Mouse (Mus musculus) MEL (cell line): Measurements from ENCODE around the gene Rtf1.

Source experiments
- CTCF ChIP-seq, 3 experiments: IDR thresholded peaks in 2 of 3; conservative IDR thresholded peaks in 1 of 3; 2 replicates each; pipeline ENCODE4 v1.5.1; 2011 to 2012; ENCODE audit warnings: low read length in 3 of 3, low read depth in 2 of 3, mild to moderate bottlenecking in 2 of 3, improper control_type of control experiment in 1 of 3, inconsistent platforms in 1 of 3, mixed read lengths in 1 of 3, moderate library complexity in 1 of 3; ENCODE audit not compliant: control insufficient read depth in 1 of 3, insufficient read depth in 1 of 3, poor library complexity in 1 of 3, severe bottlenecking in 1 of 3
- E2F4 ChIP-seq: IDR thresholded peaks from 2 replicates; pipeline ENCODE4 v1.6.1; 2011; ENCODE audit warnings: low read depth, low read length, improper control_type of control experiment, borderline replicate concordance
- GATA1 ChIP-seq: IDR thresholded peaks from 2 replicates; pipeline ENCODE4 v1.6.1; 2011; ENCODE audit warnings: low read depth, low read length, improper control_type of control experiment
- JUND ChIP-seq: IDR thresholded peaks from 2 replicates; pipeline ENCODE4 v1.6.1; 2011; ENCODE audit warnings: low read depth, mild to moderate bottlenecking, improper control_type of control experiment, low read length
- MAZ ChIP-seq: IDR thresholded peaks from 2 replicates; pipeline ENCODE4 v1.6.1; 2012; ENCODE audit warnings: low read depth, mild to moderate bottlenecking, inconsistent platforms, low read length, improper control_type of control experiment
- NRF1 ChIP-seq: IDR thresholded peaks from 2 replicates; pipeline ENCODE4 v1.6.1; 2014; ENCODE audit warnings: low read depth, mild to moderate bottlenecking, inconsistent platforms, low read length, improper control_type of control experiment, moderate library complexity; ENCODE audit not compliant: poor library complexity, insufficient read depth, severe bottlenecking
- POLR2AphosphoS5 ChIP-seq: IDR thresholded peaks from 2 replicates; pipeline ENCODE4 v1.6.1; 2012; ENCODE audit warnings: low read depth, borderline replicate concordance, mild to moderate bottlenecking, inconsistent platforms, low read length, moderate library complexity, mixed read lengths
- TBP ChIP-seq: IDR thresholded peaks from 2 replicates; pipeline ENCODE4 v1.8.0; 2011; ENCODE audit warnings: low read depth, low read length, improper control_type of control experiment
- USF1 ChIP-seq: IDR thresholded peaks from 2 replicates; pipeline ENCODE4 v1.6.1; 2014; ENCODE audit warnings: low read depth, mild to moderate bottlenecking, inconsistent platforms, low read length, improper control_type of control experiment, moderate library complexity

DNA sequence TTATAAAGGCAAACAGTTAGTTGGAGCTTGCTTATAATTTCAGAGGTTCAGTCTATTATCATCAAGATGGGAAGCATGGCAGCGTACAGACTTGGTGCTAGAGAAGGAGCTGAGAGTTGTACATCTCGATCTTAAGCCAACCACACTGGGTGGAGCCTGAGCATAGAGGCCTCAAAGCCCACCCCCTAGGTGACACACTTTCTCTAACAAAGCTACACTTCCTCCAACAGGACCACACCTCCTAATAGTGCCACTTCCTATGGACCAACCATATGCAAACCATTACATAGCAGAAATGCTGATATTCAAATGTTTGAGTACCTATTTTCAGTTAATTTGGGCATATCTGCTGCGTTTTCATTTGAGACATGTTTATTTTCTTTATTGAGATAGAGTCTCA, 35.1 kb downstream of the Rtf1 start:
- TF ChIP-seq E2F4: no peak
- no peak for TF ChIP-seq TBP
- TF ChIP-seq NRF1: no peak
- no peak for TF ChIP-seq POLR2AphosphoS5
- no peak for TF ChIP-seq GATA1
- no peak for TF ChIP-seq JUND
- TF ChIP-seq MAZ: no peak
- no peak for TF ChIP-seq CTCF (IDR thresholded peaks at IDR 0.05 in 2 of 3, conservative IDR thresholded peaks at IDR 0.05 in 1 of 3; ENCODE audit: control insufficient read depth in 1 of 3, insufficient read depth in 1 of 3, low read depth in 2 of 3, low read length in 3 of 3, poor library complexity in 1 of 3, severe bottlenecking in 1 of 3)
- no peak for TF ChIP-seq USF1
